21 mouse cellular contexts compared by ENCODE assay signal in genomic region chr12:28986214-28986613, GRCm38 (mm10).
DNase-seq lines count a peak whose midpoint lies in the region; ATAC-seq and TF ChIP-seq lines count a peak whose summit lies in the region.
"Had no signal": no experiment of that assay in that cellular context is flagged by ENCODE, and none has a peak within 500 bp of the region (broad histone marks: within the 10 kb centered on the region; RNA-seq: fewer than 3 reads in every experiment).

No protein-coding gene starts in this region.

- DNase-seq in CH12.LX (ENCODE audit: extremely low read depth): peak; percentile 67
- no peak for DNase-seq in midbrain, embryonic 14.5 days
- no peak for DNase-seq in left cerebral cortex, adult 18-20 months (ENCODE audit: low spot score in 2 of 2)
- DNase-seq: adrenal gland, postnatal 14 days; B cell, adult 2 months; cerebellum, adult 18-20 months; cerebellum, adult 9-11 months; cerebellum, postnatal 36 days; gastrocnemius, postnatal 10 days; heart, adult 18-20 months; heart, postnatal 10 days had no signal

- no peak overlapping the region for H3K9ac ChIP-seq in midbrain, embryonic 13.5 days (replicated peaks)
- no peak overlapping the region for H3K9ac ChIP-seq in midbrain, embryonic 15.5 days
- H3K9ac ChIP-seq in CH12.LX (ENCODE audit: insufficient read depth, low read depth): no peak overlapping the region
- H3K9ac ChIP-seq in midbrain, embryonic 14.5 days (replicated peaks; ENCODE audit: low read length): no peak overlapping the region
- H3K9ac ChIP-seq: embryonic facial prominence, embryonic 13.5 days; forebrain, embryonic 12.5 days; hindbrain, embryonic 15.5 days had no signal

- H3K27me3 ChIP-seq in midbrain, embryonic 13.5 days: no peaks in the 10 kb centered on the region
- H3K27me3 ChIP-seq in midbrain, embryonic 15.5 days (replicated peaks): no peaks in the 10 kb centered on the region
- H3K27me3 ChIP-seq in CH12.LX (replicated peaks): no peaks in the 10 kb centered on the region
- no peaks in the 10 kb centered on the region for H3K27me3 ChIP-seq in midbrain, embryonic 14.5 days (ENCODE audit: control insufficient read depth, insufficient read depth, low read length)
- H3K27me3 ChIP-seq: embryonic facial prominence, embryonic 13.5 days; forebrain, embryonic 12.5 days; hindbrain, embryonic 15.5 days had no signal

- no peak overlapping the region for H3K4me2 ChIP-seq in midbrain, embryonic 13.5 days (replicated peaks)
- H3K4me2 ChIP-seq in midbrain, embryonic 15.5 days: no peak overlapping the region
- peak overlapping the region; percentile 35; the same call in 1 of the 2 replicates for H3K4me2 ChIP-seq in CH12.LX (ENCODE audit: insufficient read depth, low read depth, poor library complexity, severe bottlenecking)
- no peak overlapping the region for H3K4me2 ChIP-seq in midbrain, embryonic 14.5 days (ENCODE audit: low read length)
- H3K4me2 ChIP-seq: embryonic facial prominence, embryonic 13.5 days; forebrain, embryonic 12.5 days; hindbrain, embryonic 15.5 days had no signal

- peaks cover 10% of the 10 kb centered on the region for H3K4me1 ChIP-seq in midbrain, embryonic 13.5 days (replicated peaks)
- H3K4me1 ChIP-seq in midbrain, embryonic 15.5 days: no peaks in the 10 kb centered on the region
- peaks cover 12 to 40% of the 10 kb centered on the region in 2 experiments for H3K4me1 ChIP-seq in CH12.LX (ENCODE audit: control insufficient read depth in 1 of 2, insufficient read depth in 2 of 2)
- no peaks in the 10 kb centered on the region for H3K4me1 ChIP-seq in midbrain, embryonic 14.5 days (ENCODE audit: control insufficient read depth, insufficient read depth, low read length)
- H3K4me1 ChIP-seq in olfactory bulb, adult 2 months (ENCODE audit: control insufficient read depth, insufficient read depth, low read length): peaks cover 5% of the 10 kb centered on the region
- H3K4me1 ChIP-seq: embryonic facial prominence, embryonic 13.5 days; heart, embryonic 10.5 days; hindbrain, embryonic 15.5 days had no signal

- no peaks in the 10 kb centered on the region for H3K9me3 ChIP-seq in midbrain, embryonic 13.5 days
- H3K9me3 ChIP-seq in midbrain, embryonic 15.5 days: no peaks in the 10 kb centered on the region
- no peaks in the 10 kb centered on the region for H3K9me3 ChIP-seq in CH12.LX (replicated peaks; ENCODE audit: low read length)
- H3K9me3 ChIP-seq in midbrain, embryonic 14.5 days (ENCODE audit: control insufficient read depth, low read length): no peaks in the 10 kb centered on the region
- H3K9me3 ChIP-seq: embryonic facial prominence, embryonic 13.5 days; forebrain, embryonic 12.5 days; heart, embryonic 10.5 days; hindbrain, embryonic 15.5 days had no signal

- peak overlapping the region; percentile 51; the same call in 1 of the 2 replicates for H3K27ac ChIP-seq in midbrain, embryonic 13.5 days
- H3K27ac ChIP-seq in midbrain, embryonic 15.5 days: no peak overlapping the region; the same call in 1 of the 2 replicates
- no peak overlapping the region for H3K27ac ChIP-seq in CH12.LX (ENCODE audit: insufficient read depth, low read depth)
- 0 out of 2 replicates have a peak overlapping the region, but pooled peaks have one; percentile 21 for H3K27ac ChIP-seq in midbrain, embryonic 14.5 days (replicated peaks; ENCODE audit: low read depth, low read length)
- H3K27ac ChIP-seq in olfactory bulb, adult 2 months (ENCODE audit: insufficient read depth, low read depth, low read length): peak overlapping the region; percentile 85
- H3K27ac ChIP-seq: embryonic facial prominence, embryonic 13.5 days; forebrain, embryonic 12.5 days; heart, embryonic 10.5 days; hindbrain, embryonic 15.5 days had no signal

- no peaks in the 10 kb centered on the region for H3K36me3 ChIP-seq in midbrain, embryonic 13.5 days
- no peaks in the 10 kb centered on the region for H3K36me3 ChIP-seq in midbrain, embryonic 15.5 days (replicated peaks)
- no peaks in the 10 kb centered on the region for H3K36me3 ChIP-seq in CH12.LX (replicated peaks in 1 of 2; ENCODE audit: control insufficient read depth in 1 of 2, insufficient read depth in 1 of 2, low read length in 1 of 2)
- no peaks in the 10 kb centered on the region for H3K36me3 ChIP-seq in midbrain, embryonic 14.5 days (ENCODE audit: control insufficient read depth, insufficient read depth, low read length)
- H3K36me3 ChIP-seq: embryonic facial prominence, embryonic 13.5 days; forebrain, embryonic 12.5 days; heart, embryonic 10.5 days; hindbrain, embryonic 15.5 days had no signal

- in situ Hi-C loops in CH12.LX (cut with MboI; ENCODE audit: low pct_ligation_motif_present, low pct_unique_long_range_greater_than_20kb, low sequenced_read_pairs): no loop called here

- no peak for TF ChIP-seq RAD21 in CH12.LX (IDR thresholded peaks at IDR 0.05; ENCODE audit: low read depth, low read length)

- no peak for TF ChIP-seq CTCF in CH12.LX (conservative IDR thresholded peaks at IDR 0.05 in 1 of 2, IDR thresholded peaks at IDR 0.05 in 1 of 2; ENCODE audit: low read depth in 2 of 2, low read length in 2 of 2)
- TF ChIP-seq CTCF in olfactory bulb, adult 2 months (IDR thresholded peaks at IDR 0.05; ENCODE audit: insufficient read depth, low read depth, low read length): no peak

- peak; percentile 50; the same call in 1 of the 2 replicates for TF ChIP-seq EP300 in CH12.LX (IDR thresholded peaks at IDR 0.05; ENCODE audit: low read length)

- no peaks in the 10 kb centered on the region for H3K79me2 ChIP-seq in CH12.LX (replicated peaks; ENCODE audit: control insufficient read depth, extremely low read depth, insufficient read depth, poor library complexity, severe bottlenecking)

- ATAC-seq in midbrain, embryonic 13.5 days: no peak
- no peak for ATAC-seq in midbrain, embryonic 15.5 days (replicated peaks)
- ATAC-seq in midbrain, embryonic 14.5 days (ENCODE audit: low FRiP score, low TSS enrichment): no peak
- ATAC-seq in activated CD4-positive, CD25-positive, alpha-beta regulatory T cell, adult 4 months: no peak
- ATAC-seq: CD4-positive, CD25-positive, alpha-beta regulatory T cell, adult 4 months; forebrain, embryonic 16.5 days had no signal

- 56% methylated on average over 7 of the region's 7 CpGs for WGBS in midbrain, embryonic 13.5 days
- 49% methylated on average over 7 of the region's 7 CpGs for WGBS in midbrain, embryonic 15.5 days
- WGBS in midbrain, embryonic 14.5 days: 51% methylated on average over 7 of the region's 7 CpGs
- 43% methylated on average over 7 of the region's 7 CpGs for WGBS in olfactory bulb, adult 2 months

- no peak overlapping the region for H3K4me3 ChIP-seq in midbrain, embryonic 13.5 days (replicated peaks)
- H3K4me3 ChIP-seq in midbrain, embryonic 15.5 days: no peak overlapping the region
- H3K4me3 ChIP-seq in CH12.LX (replicated peaks in 1 of 3; ENCODE audit: low read depth in 2 of 3, low read length in 2 of 3, poor library complexity in 1 of 3): no peak overlapping the region
- H3K4me3 ChIP-seq in midbrain, embryonic 14.5 days (replicated peaks; ENCODE audit: low read depth, low read length): no peak overlapping the region
- H3K4me3 ChIP-seq in olfactory bulb, adult 2 months (ENCODE audit: insufficient read depth, low read depth, low read length): no peak overlapping the region
- H3K4me3 ChIP-seq: embryonic facial prominence, embryonic 13.5 days; forebrain, embryonic 12.5 days; heart, embryonic 10.5 days; hindbrain, embryonic 15.5 days had no signal

- no peak for TF ChIP-seq POLR2A in CH12.LX (IDR thresholded peaks at IDR 0.05; ENCODE audit: low read depth, low read length)
- TF ChIP-seq POLR2A in olfactory bulb, adult 2 months (IDR thresholded peaks at IDR 0.05; ENCODE audit: insufficient read depth, low read depth, low read length): no peak

- dilution Hi-C loops in CH12.LX (cut with MboI; ENCODE audit: extremely low pct_ligation_motif_present, extremely low pct_unique_long_range_greater_than_20kb, low sequenced_read_pairs): no loop called here

TF ChIP-seq in CH12.LX, 34 proteins besides CTCF, POLR2A, EP300 and RAD21 (continues in another document):
- TF ChIP-seq UBTF (IDR thresholded peaks at IDR 0.05; ENCODE audit: low read depth, low read length): no peak
- no peak for TF ChIP-seq CHD2 (IDR thresholded peaks at IDR 0.05; ENCODE audit: low read length)
- TF ChIP-seq HCFC1 (IDR thresholded peaks at IDR 0.05; ENCODE audit: low read depth, low read length): no peak
- TF ChIP-seq ZNF384 (IDR thresholded peaks at IDR 0.05; ENCODE audit: low read depth, low read length): no peak
- TF ChIP-seq E2F4 (IDR thresholded peaks at IDR 0.05; ENCODE audit: insufficient replicate concordance, low read depth, low read length): no peak
- TF ChIP-seq CHD1 (IDR thresholded peaks at IDR 0.05; ENCODE audit: low read depth, low read length): no peak
- no peak; the same call in 1 of the 2 replicates for TF ChIP-seq MAX (IDR thresholded peaks at IDR 0.05; ENCODE audit: low read length)
- TF ChIP-seq ZKSCAN1 (IDR thresholded peaks at IDR 0.05; ENCODE audit: borderline replicate concordance, low read depth, low read length): no peak
- TF ChIP-seq ETS1 (conservative IDR thresholded peaks at IDR 0.05; ENCODE audit: low read depth, low read length): peak; percentile 18; the same call in 1 of the 2 replicates
- TF ChIP-seq MAFK (IDR thresholded peaks at IDR 0.05; ENCODE audit: insufficient replicate concordance, low read length): no peak
- TF ChIP-seq SIN3A (IDR thresholded peaks at IDR 0.05; ENCODE audit: low read length): no peak
- no peak for TF ChIP-seq MXI1 (IDR thresholded peaks at IDR 0.05; ENCODE audit: low read depth, low read length)
- TF ChIP-seq RCOR1 (conservative IDR thresholded peaks at IDR 0.05; ENCODE audit: low read depth, low read length): no peak
- no peak for TF ChIP-seq GABPA (IDR thresholded peaks at IDR 0.05; ENCODE audit: insufficient replicate concordance, low read depth, low read length)
- TF ChIP-seq KAT2A (IDR thresholded peaks at IDR 0.05; ENCODE audit: insufficient replicate concordance, low read length): no peak
- TF ChIP-seq IRF4 (IDR thresholded peaks at IDR 0.05; ENCODE audit: low read depth, low read length): no peak
- no peak for TF ChIP-seq JUND (conservative IDR thresholded peaks at IDR 0.05; ENCODE audit: low read depth, low read length)
- no peak for TF ChIP-seq USF1 (IDR thresholded peaks at IDR 0.05; ENCODE audit: low read depth, low read length)
- peak; percentile 93 for TF ChIP-seq MEF2A (IDR thresholded peaks at IDR 0.05; ENCODE audit: borderline replicate concordance, low read depth, low read length)
- TF ChIP-seq USF2 (conservative IDR thresholded peaks at IDR 0.05; ENCODE audit: low read depth, low read length): no peak
- TF ChIP-seq MAZ (IDR thresholded peaks at IDR 0.05; ENCODE audit: low read depth, low read length): no peak
- no peak for TF ChIP-seq SMC3 (IDR thresholded peaks at IDR 0.05; ENCODE audit: low read depth, low read length)
- TF ChIP-seq MYC (IDR thresholded peaks at IDR 0.05; ENCODE audit: low read depth, low read length): no peak
- TF ChIP-seq NELFE (IDR thresholded peaks at IDR 0.05; ENCODE audit: low read depth, low read length): no peak
- no peak for TF ChIP-seq ZC3H11A (IDR thresholded peaks at IDR 0.05; ENCODE audit: low read depth, low read length)

Comparison
In these comparisons a context has a peak if more than half of its experiments do, and no peak if none do; other contexts are left out.
1. H3K27ac ChIP-seq: peak in midbrain, embryonic 13.5 days (single experiment), midbrain, embryonic 14.5 days (single experiment) and olfactory bulb, adult 2 months (single experiment); none in midbrain, embryonic 15.5 days (single experiment) and CH12.LX (single experiment).